In the genomic region with DNA sequence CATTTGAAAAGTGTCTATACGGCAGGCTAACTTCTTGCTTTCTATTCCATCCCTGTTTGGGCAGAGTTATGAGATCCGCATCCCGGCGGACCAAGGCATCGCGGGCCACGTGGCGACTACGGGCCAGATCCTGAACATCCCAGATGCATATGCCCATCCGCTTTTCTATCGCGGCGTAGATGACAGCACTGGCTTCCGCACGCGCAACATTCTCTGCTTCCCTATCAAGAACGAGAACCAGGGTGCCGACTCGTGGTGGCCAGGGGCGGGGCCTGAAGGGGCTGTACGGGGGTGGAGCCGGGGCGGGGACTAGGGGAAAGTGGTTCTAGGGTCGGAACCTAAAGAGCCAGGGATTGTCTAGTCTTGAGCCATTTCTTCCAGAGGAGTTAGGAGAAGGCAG, we compare ENCODE assay signal across 8 mouse cellular contexts.
DNase-seq lines count a peak whose midpoint lies in the region; ATAC-seq and TF ChIP-seq lines count a peak whose summit lies in the region.

No protein-coding gene starts in this region.

- TF ChIP-seq CTCF in left cerebral cortex, adult 2 months (IDR thresholded peaks at IDR 0.05) = no peak
- TF ChIP-seq CTCF in liver, embryonic 14.5 days (IDR thresholded peaks at IDR 0.05; ENCODE audit: low read depth) = no peak

- intact Hi-C loops in left cerebral cortex, adult 2 months (cut with DNase I) = no loop called here

- H3K4me1 ChIP-seq in hindbrain, embryonic 11.5 days (replicated peaks; ENCODE audit: control insufficient read depth, insufficient read depth, low read length) = no peaks in the 10 kb centered on the region; the same call in 1 of the 2 replicates
- H3K4me1 ChIP-seq in liver, embryonic 14.5 days (replicated peaks; ENCODE audit: control insufficient read depth in 2 of 2, insufficient read depth in 2 of 2, low read length in 1 of 2) = peaks cover 0 to 4% of the 10 kb centered on the region in 2 experiments; a peak in 2 of 4 replicates
- H3K4me1 ChIP-seq in neural tube, embryonic 15.5 days = peaks cover 8% of the 10 kb centered on the region

- no peak overlapping the region for H3K4me3 ChIP-seq in left cerebral cortex, adult 2 months
- H3K4me3 ChIP-seq in hindbrain, embryonic 11.5 days (ENCODE audit: low read depth, low read length) = 0 out of 2 replicates have a peak overlapping the region, but pooled peaks have one; percentile 8
- H3K4me3 ChIP-seq in liver, embryonic 14.5 days (ENCODE audit: insufficient read depth in 1 of 2, low read depth in 2 of 2, low read length in 2 of 2) = 0 out of 4 replicates have a peak overlapping the region, but pooled peaks of 1 of the 2 experiments have one; percentile 4
- peak overlapping the region; percentile 28 for H3K4me3 ChIP-seq in neural tube, embryonic 15.5 days (replicated peaks)

- DNase-seq in left cerebral cortex, adult 2 months (ENCODE audit: extremely low spot score in 1 of 2, low spot score in 2 of 2) = no peak
- DNase-seq in left cerebral cortex, adult 11 months (ENCODE audit: low spot score) = no peak
- peak; percentile 24 for DNase-seq in c-Kit-positive CD71-positive TER-119-negative erythroid progenitor cells, embryonic 14.5 days (ENCODE audit: low read depth)
- DNase-seq in hindbrain, embryonic 11.5 days (ENCODE audit: low spot score) = peak; percentile 44
- DNase-seq in liver, embryonic 14.5 days (ENCODE audit: low read depth in 3 of 3, low spot score in 3 of 3) = no peak
- no peak for DNase-seq in frontal cortex, postnatal 36 days (ENCODE audit: low spot score in 2 of 2)
- DNase-seq in cerebellum, adult 11-12 months = no peak

- H3K36me3 ChIP-seq in hindbrain, embryonic 11.5 days (ENCODE audit: control insufficient read depth, insufficient read depth, low read length) = no peaks in the 10 kb centered on the region
- H3K36me3 ChIP-seq in liver, embryonic 14.5 days (replicated peaks; ENCODE audit: control insufficient read depth, insufficient read depth, low read depth) = no peaks in the 10 kb centered on the region
- H3K36me3 ChIP-seq in neural tube, embryonic 15.5 days = no peaks in the 10 kb centered on the region

- peaks cover 14% of the 10 kb centered on the region; the same call in 1 of the 2 replicates for H3K27me3 ChIP-seq in hindbrain, embryonic 11.5 days (ENCODE audit: control insufficient read depth, insufficient read depth, low read length)
- H3K27me3 ChIP-seq in liver, embryonic 14.5 days (ENCODE audit: control insufficient read depth, insufficient read depth, low read length) = no peaks in the 10 kb centered on the region; the same call in none of the 2 replicates
- H3K27me3 ChIP-seq in neural tube, embryonic 15.5 days (replicated peaks) = peaks cover 41% of the 10 kb centered on the region

- H3K27ac ChIP-seq in left cerebral cortex, adult 2 months = peak overlapping the region; percentile 57
- H3K27ac ChIP-seq in hindbrain, embryonic 11.5 days (ENCODE audit: low read depth, low read length) = no peak overlapping the region
- no peak overlapping the region for H3K27ac ChIP-seq in liver, embryonic 14.5 days
- H3K27ac ChIP-seq in neural tube, embryonic 15.5 days (replicated peaks) = no peak overlapping the region

- H3K4me2 ChIP-seq in hindbrain, embryonic 11.5 days (replicated peaks; ENCODE audit: low read depth, low read length) = peak overlapping the region; percentile 34
- H3K4me2 ChIP-seq in liver, embryonic 14.5 days (ENCODE audit: low read depth) = peak overlapping the region; percentile 47
- H3K4me2 ChIP-seq in neural tube, embryonic 15.5 days = peak overlapping the region; percentile 56

- H3K9me3 ChIP-seq in hindbrain, embryonic 11.5 days (ENCODE audit: control insufficient read depth, low read length) = no peaks in the 10 kb centered on the region
- H3K9me3 ChIP-seq in liver, embryonic 14.5 days (ENCODE audit: control insufficient read depth, low read length) = no peaks in the 10 kb centered on the region
- no peaks in the 10 kb centered on the region for H3K9me3 ChIP-seq in neural tube, embryonic 15.5 days (replicated peaks)

- H3K9ac ChIP-seq in hindbrain, embryonic 11.5 days (ENCODE audit: low read depth, low read length) = no peak overlapping the region
- H3K9ac ChIP-seq in liver, embryonic 14.5 days (replicated peaks) = no peak overlapping the region
- H3K9ac ChIP-seq in neural tube, embryonic 15.5 days (replicated peaks) = 0 out of 2 replicates have a peak overlapping the region, but pooled peaks have one; percentile 20

- WGBS in hindbrain, embryonic 11.5 days = 7% methylated on average over 24 of the region's 24 CpGs
- 8% methylated on average over 24 of the region's 24 CpGs for WGBS in liver, embryonic 14.5 days (ENCODE audit: insufficient replicate concordance)
- WGBS in neural tube, embryonic 15.5 days = 13% methylated on average over 24 of the region's 24 CpGs

- 0 out of 2 replicates have a peak, but pooled peaks have one; percentile 33 for ATAC-seq in hindbrain, embryonic 11.5 days (ENCODE audit: low FRiP score)
- ATAC-seq in liver, embryonic 14.5 days (ENCODE audit: insufficient read depth) = 0 out of 2 replicates have a peak, but pooled peaks have one; percentile 28
- ATAC-seq in neural tube, embryonic 15.5 days (ENCODE audit: low FRiP score) = no peak

- TF ChIP-seq EP300 in liver, embryonic 14.5 days (IDR thresholded peaks at IDR 0.05; ENCODE audit: low read depth) = no peak

Comparison
In these comparisons a context has a peak if more than half of its experiments do, and no peak if none do; other contexts are left out.
1. DNase-seq: peak in c-Kit-positive CD71-positive TER-119-negative erythroid progenitor cells, embryonic 14.5 days (single experiment) and hindbrain, embryonic 11.5 days (single experiment); none in left cerebral cortex, adult 2 months (0 of 2), left cerebral cortex, adult 11 months (single experiment), liver, embryonic 14.5 days (0 of 3), frontal cortex, postnatal 36 days (0 of 2) and cerebellum, adult 11-12 months (single experiment).
2. Peak in every context shown above with its lines, with median percentiles within 50 percentile points of each other: H3K4me2 ChIP-seq.